Mouse (Mus musculus): Measurements from ENCODE around the gene Dock9. TPM values are rescaled to one million over a fixed set of nuclear protein-coding genes. Genes with fewer than 3 reads are reported as not detected.

The Dock9 gene
- total RNA-seq, 2 experiments from 2014 or later, result 15.3 to 21.4 TPM

- Histone ChIP-seq H3K27ac (peak overlapping the region; percentile 35; the same call in 1 of the 2 replicates), H3K4me3 (no peak overlapping the region)
- TF ChIP-seq CTCF (IDR thresholded peaks at IDR 0.05), result no peak
- intact Hi-C loops (cut with DNase I), result no loop called here
- DNase-seq, result no peak
These were observed 118.7 kb downstream of the Dock9 start for GRCm38 (mm10) chr14:121678913-121679312.

- Histone ChIP-seq H3K27ac (peak overlapping the region; percentile 35), H3K4me3 (peak overlapping the region; percentile 24; the same call in 1 of the 2 replicates)
- intact Hi-C loops (cut with DNase I), result no loop called here
- no peak for TF ChIP-seq CTCF (IDR thresholded peaks at IDR 0.05)
- DNase-seq, result no peak
These were observed 119.2 kb downstream of the Dock9 start for GRCm38 (mm10) chr14:121678445-121678844.

DNA sequence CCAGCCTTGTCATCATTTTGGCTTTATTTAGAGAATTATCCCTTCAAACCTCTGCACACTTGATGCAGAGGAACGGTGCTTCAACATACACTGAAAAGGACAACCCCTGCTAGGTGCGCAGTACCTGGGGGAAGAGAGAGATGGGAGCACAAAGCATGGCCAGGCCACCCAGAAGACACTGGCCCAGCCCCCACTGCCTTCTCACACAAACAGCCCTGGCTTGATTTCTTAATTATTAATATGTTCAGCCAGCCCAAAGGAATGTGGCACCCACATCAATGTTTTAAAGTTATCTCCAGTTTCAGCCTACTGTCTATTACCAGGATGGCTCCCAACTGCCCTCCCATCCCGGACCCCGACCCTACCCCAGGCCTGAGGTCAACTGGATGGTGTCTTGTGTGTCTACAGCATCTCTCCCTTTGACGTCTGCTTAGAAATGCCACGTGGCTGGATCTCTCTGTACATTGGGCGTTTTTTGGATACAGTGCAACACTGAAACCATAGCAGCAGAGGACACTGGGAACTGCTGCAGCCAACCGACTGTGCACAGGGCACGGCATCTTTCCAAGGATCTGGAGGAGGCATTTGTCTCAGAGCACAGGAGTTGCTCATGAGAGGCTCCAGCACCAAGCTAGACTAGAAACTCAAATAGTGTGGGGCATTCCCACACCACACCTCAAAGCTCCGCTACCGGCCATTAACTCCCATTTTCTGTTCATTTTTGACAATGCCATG, 120.9 kb downstream of the Dock9 start:
- Histone ChIP-seq H3K27ac (peak overlapping the region; percentile 75), H3K4me3 (no peak overlapping the region)
- TF ChIP-seq CTCF (IDR thresholded peaks at IDR 0.05), result no peak
- no peak for DNase-seq
- intact Hi-C loops (cut with DNase I), result no loop called here

DNA sequence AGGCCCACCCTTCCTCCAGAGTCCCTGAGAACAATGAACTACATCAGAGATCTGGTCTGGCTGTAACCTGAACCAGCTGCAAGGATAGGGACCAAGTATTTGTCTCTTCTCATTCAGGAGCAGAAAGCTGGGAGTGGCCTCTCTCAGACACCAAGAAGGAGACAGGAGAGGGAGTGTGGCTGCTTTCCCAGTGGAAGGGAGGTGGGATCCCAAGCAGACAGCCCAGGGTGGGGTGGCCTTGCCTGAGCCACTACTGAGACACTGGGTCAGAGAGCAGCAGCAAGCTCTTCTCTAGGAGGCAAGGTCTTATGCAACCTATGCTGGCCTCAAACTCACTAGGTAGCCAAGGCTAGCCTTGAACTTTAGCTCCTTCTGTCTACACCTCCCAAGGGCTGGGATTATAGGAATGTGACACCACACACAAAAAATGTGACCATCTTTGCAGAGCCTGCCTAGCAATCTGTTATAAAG, 121.5 kb downstream of the Dock9 start:
- peak; percentile 64 for DNase-seq
- no peak overlapping the region for H3K4me3 ChIP-seq
- TF ChIP-seq CTCF (IDR thresholded peaks at IDR 0.05), result no peak
- H3K27ac ChIP-seq, result peak overlapping the region; percentile 75
- intact Hi-C loops (cut with DNase I), result no loop called here

- intact Hi-C loops (cut with DNase I), result no loop called here
- TF ChIP-seq CTCF (IDR thresholded peaks at IDR 0.05), result no peak
- peak overlapping the region; percentile 75 for H3K27ac ChIP-seq
- H3K4me3 ChIP-seq, result 0 out of 2 replicates have a peak overlapping the region, but pooled peaks have one; percentile 2
- no peak for DNase-seq
These were observed 122.1 kb downstream of the Dock9 start for GRCm38 (mm10) chr14:121675579-121675978.

DNA sequence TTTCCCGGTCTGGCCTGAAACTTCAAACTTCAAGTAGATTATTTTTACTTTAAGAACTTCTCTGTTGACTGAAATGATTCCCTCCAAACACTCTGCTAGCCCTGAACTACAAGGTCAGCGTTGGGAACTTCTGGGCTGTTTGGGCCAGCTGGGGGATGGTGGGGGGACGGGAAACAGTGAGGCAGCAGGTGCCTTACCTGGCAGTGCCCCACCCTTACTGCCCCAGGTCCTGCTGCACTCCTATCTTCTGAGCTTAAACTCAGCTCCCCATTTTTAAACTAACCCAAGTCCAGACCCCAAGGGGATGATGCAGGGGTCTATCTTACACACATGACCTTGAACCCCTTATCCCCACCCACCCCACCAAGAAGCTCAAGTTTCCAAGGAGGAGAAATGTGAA, 122.5 kb downstream of the Dock9 start:
- no peak for DNase-seq
- TF ChIP-seq CTCF (IDR thresholded peaks at IDR 0.05), result no peak
- intact Hi-C loops (cut with DNase I), result no loop called here
- H3K4me3 ChIP-seq, result no peak overlapping the region
- H3K27ac ChIP-seq, result peak overlapping the region; percentile 75

DNA sequence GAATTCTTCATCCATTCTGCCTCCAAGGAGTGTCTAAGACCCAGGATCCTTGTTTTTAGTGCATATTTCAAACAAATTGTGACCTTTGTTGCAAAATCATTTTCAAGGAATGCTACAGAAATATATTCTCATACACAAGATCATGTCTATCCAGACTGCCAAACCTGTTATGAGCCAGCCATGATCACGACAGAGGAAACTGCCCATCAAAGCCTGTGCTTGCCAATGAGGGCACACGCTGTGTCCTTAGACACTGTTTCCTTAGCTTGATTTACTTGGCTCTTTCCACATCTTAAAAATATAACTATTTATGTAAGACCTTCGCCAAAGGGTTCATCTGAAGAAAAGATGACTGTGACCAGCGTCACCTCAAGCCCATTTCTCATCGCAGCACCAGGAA, 127.6 kb downstream of the Dock9 start:
- DNase-seq, result no peak
- TF ChIP-seq CTCF (IDR thresholded peaks at IDR 0.05), result no peak
- no peak overlapping the region for H3K27ac ChIP-seq
- H3K4me3 ChIP-seq, result no peak overlapping the region
- intact Hi-C loops (cut with DNase I), result no loop called here

GRCm38 (mm10) chr14:121666641-121667274, 130.9 kb downstream of the Dock9 start:
- DNase-seq, result no peak
- no peak overlapping the region for H3K27ac ChIP-seq
- intact Hi-C loops (cut with DNase I), result no loop called here
- no peak for TF ChIP-seq CTCF (IDR thresholded peaks at IDR 0.05)
- H3K4me3 ChIP-seq, result no peak overlapping the region

DNA sequence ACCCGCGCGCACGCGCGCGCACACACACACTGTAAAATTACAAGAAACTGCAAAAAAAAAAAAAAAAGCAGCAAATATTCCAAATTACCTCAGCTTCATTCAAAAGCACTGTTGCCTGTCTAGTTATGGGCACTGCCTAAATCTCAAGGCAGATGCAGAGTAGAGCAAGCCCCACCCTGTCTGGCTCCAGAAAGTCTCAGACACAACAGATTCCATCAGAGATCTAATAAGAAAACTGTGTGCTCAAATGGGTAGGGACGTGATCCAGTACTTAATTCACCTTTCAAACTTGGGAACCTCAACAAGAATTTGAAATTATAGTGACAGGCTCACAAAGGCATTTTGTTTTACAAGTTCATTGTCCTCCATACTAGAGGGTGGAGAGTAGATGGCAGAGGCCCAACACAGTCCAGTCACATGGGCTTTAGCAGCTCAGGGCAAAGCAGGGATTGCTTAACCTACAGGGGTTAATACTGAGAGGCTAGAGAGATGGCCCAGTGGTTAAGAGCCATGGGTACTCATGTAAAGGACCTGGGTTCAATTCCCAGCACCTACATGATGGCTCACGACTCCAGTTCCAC, 131.9 kb downstream of the Dock9 start:
- Histone ChIP-seq H3K4me3 (no peak overlapping the region), H3K27ac (no peak overlapping the region)
- intact Hi-C loops (cut with DNase I), result no loop called here
- no peak for DNase-seq
- no peak for TF ChIP-seq CTCF (IDR thresholded peaks at IDR 0.05)

DNA sequence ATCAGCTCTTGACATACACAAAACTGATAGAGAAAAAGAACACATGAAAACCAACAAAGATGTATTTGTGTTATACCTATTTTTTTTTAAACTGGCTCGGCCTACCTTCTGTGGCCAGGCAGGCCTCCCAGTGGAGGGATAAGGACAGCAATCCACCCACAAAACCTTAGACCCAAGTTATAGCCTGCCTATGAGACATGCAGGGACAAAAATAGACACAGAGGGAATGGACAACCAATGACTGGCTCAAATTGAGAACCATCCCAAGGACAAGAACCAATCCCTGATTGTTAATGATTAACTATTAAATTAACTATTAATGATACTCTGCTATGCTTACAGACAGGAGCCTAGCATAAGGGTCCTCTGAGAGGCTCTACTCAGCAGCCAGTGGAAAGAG, 133.7 kb downstream of the Dock9 start:
- TF ChIP-seq CTCF (IDR thresholded peaks at IDR 0.05), result no peak
- Histone ChIP-seq H3K4me3 (no peak overlapping the region), H3K27ac (no peak overlapping the region)
- no peak for DNase-seq
- intact Hi-C loops (cut with DNase I), result loop anchor here (5.0 kb wide), 1 partner anchor 33 kb away; no protein-coding TSS in a partner anchor

- H3K27ac ChIP-seq, result peak overlapping the region; percentile 61
- DNase-seq, result no peak
- no peak overlapping the region for H3K4me3 ChIP-seq
- intact Hi-C loops (cut with DNase I), result loop anchor here (5.0 kb wide), 1 partner anchor 36 kb away; no protein-coding TSS in a partner anchor
- no peak for TF ChIP-seq CTCF (IDR thresholded peaks at IDR 0.05)
These were observed 136.7 kb downstream of the Dock9 start for GRCm38 (mm10) chr14:121660918-121661317.

DNA sequence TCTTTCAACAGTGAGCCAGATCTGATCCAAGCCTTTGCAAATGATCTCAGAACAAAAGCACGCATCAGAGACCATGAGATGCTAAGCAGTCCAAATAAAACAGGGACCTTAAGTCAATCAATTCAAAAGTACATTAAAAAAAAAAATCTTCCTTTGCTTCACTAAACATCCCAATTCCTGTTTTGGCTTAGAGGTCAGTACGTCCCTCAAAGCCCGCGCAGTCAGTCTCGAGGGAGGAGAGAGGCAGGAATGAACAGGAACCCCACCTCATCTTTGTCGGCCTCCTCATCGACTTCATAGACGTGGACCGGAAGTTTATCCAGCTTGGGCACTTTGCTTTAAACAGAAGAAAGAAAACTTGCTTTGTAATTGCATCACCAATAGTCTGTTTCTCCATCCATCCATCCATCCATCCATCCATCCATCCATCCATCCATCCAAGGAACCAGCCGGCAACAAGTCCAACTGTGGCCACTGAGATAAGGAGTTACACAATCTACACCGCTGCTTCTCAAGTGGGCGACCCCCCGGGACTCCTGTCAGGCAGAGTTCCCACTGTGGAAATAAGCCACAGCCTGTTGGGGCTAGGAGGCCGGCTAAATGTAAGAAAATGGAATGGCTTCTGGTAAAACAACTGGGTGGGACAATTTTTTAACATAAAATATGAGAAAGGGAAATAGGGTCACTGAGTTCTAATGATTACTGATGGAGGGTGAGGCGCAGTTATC, 137.3 kb downstream of the Dock9 start:
- no peak for DNase-seq
- Histone ChIP-seq H3K4me3 (no peak overlapping the region), H3K27ac (peak overlapping the region; percentile 61)
- TF ChIP-seq CTCF (IDR thresholded peaks at IDR 0.05), result no peak
- intact Hi-C loops (cut with DNase I), result loop anchor here (5.0 kb wide), 1 partner anchor 37 kb away; no protein-coding TSS in a partner anchor

Data from gastrocnemius, adult 2 months (tissue).